Mouse (Mus musculus): ENCODE data around the gene Nudt5. TPM values are rescaled to one million over a fixed set of nuclear protein-coding genes. Genes with fewer than 3 reads are reported as not detected.

Gene Nudt5
- polyA plus RNA-seq, 1 experiment from 2014 or later, result 52.2 TPM

DNA sequence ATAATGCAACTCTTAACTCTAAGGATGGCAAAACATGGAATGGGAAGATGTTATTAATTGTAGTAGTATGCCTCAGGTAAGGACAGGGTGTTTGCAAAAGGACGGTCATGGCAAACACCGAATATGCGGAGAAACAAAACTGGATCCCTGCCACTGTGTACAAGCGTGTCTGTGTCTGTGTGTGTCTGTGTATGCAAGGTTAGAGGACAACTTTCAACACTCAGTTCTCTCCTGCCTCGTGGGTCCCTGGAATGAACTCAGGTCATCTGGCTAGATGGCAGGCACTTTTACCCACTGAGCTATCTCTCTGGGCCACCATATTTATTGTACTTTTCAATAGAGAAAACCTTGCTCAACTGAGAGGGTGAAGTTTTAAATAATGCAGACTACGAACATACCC is 22.4 kb upstream of the Nudt5 start:
- Histone ChIP-seq H3K9ac (no peak overlapping the region), H3K27me3 (no peaks in the 10 kb centered on the region), H3K36me3 (peaks cover 43% of the 10 kb centered on the region), H3K9me3 (replicated peaks) (no peaks in the 10 kb centered on the region), H3K27ac (no peak overlapping the region), H3K4me1 (replicated peaks) (no peaks in the 10 kb centered on the region), H3K4me3 (no peak overlapping the region), H3K4me2 (no peak overlapping the region)
- whole genome bisulfite sequencing, result 89% methylated on average over 6 of the region's 6 CpGs
- no peak for ATAC-seq (replicated peaks; ENCODE audit: insufficient number of reproducible peaks, insufficient read depth, low FRiP score, low read depth)

- H3K27me3 ChIP-seq, result no peaks in the 10 kb centered on the region
- WGBS, result 14% methylated on average over 1 of the region's 1 CpGs
- no peak overlapping the region for H3K4me2 ChIP-seq
- no peaks in the 10 kb centered on the region for H3K9me3 ChIP-seq (replicated peaks)
- no peak overlapping the region for H3K4me3 ChIP-seq
- H3K27ac ChIP-seq, result no peak overlapping the region
- no peak overlapping the region for H3K9ac ChIP-seq
- H3K36me3 ChIP-seq, result peaks cover 29% of the 10 kb centered on the region
- no peaks in the 10 kb centered on the region for H3K4me1 ChIP-seq (replicated peaks)
- ATAC-seq (replicated peaks; ENCODE audit: insufficient number of reproducible peaks, insufficient read depth, low FRiP score, low read depth), result no peak
Observed at GRCm38 (mm10) chr2:5824213-5824612, 20.6 kb upstream of the Nudt5 start.

- Histone ChIP-seq H3K27ac (no peak overlapping the region), H3K27me3 (no peaks in the 10 kb centered on the region), H3K9ac (no peak overlapping the region), H3K4me2 (no peak overlapping the region), H3K4me3 (no peak overlapping the region), H3K4me1 (replicated peaks) (no peaks in the 10 kb centered on the region), H3K9me3 (replicated peaks) (no peaks in the 10 kb centered on the region), H3K36me3 (peaks cover 24% of the 10 kb centered on the region)
- ATAC-seq (replicated peaks; ENCODE audit: insufficient number of reproducible peaks, insufficient read depth, low FRiP score, low read depth), result no peak
- 76% methylated on average over 5 of the region's 5 CpGs for WGBS
Observed at GRCm38 (mm10) chr2:5824685-5825084, 20.1 kb upstream of the Nudt5 start.

GRCm38 (mm10) chr2:5825265-5825913 is 19.4 kb upstream of the Nudt5 start:
- H3K36me3 ChIP-seq, result peaks cover 21% of the 10 kb centered on the region
- H3K27me3 ChIP-seq, result no peaks in the 10 kb centered on the region
- no peak overlapping the region for H3K4me2 ChIP-seq
- H3K4me3 ChIP-seq, result no peak overlapping the region
- H3K27ac ChIP-seq, result no peak overlapping the region
- H3K9ac ChIP-seq, result no peak overlapping the region
- ATAC-seq (replicated peaks; ENCODE audit: insufficient number of reproducible peaks, insufficient read depth, low FRiP score, low read depth), result no peak
- 95% methylated on average over 5 of the region's 5 CpGs for WGBS
- no peaks in the 10 kb centered on the region for H3K4me1 ChIP-seq (replicated peaks)
- H3K9me3 ChIP-seq (replicated peaks), result no peaks in the 10 kb centered on the region

DNA sequence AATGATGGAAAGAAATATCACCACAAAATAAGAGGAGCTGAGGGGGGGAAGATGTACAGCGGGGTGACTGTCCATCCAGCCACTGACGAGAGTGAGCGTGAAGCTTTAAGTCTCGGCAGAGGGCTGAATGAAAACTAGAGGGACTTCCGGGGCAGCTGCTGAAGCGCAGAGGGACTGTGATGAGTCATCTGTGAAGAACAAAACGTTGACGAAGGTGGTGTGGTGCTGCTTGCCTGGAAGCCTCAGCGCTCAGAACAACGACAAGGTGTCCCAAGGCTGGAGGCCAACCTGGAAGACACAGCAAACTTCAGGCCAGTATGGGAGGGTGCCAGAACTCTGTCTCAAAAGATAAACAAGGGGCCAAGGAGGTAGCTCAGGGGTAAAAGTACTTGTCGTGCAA is 4.0 kb upstream of the Nudt5 start:
- Histone ChIP-seq H3K27me3 (no peaks in the 10 kb centered on the region), H3K27ac (no peak overlapping the region), H3K36me3 (peaks cover 56% of the 10 kb centered on the region), H3K4me3 (no peak overlapping the region), H3K9ac (no peak overlapping the region), H3K4me1 (replicated peaks) (peaks cover 3% of the 10 kb centered on the region), H3K4me2 (no peak overlapping the region), H3K9me3 (replicated peaks) (no peaks in the 10 kb centered on the region)
- ATAC-seq (replicated peaks; ENCODE audit: insufficient number of reproducible peaks, insufficient read depth, low FRiP score, low read depth), result no peak
- 90% methylated on average over 11 of the region's 11 CpGs for WGBS

DNA sequence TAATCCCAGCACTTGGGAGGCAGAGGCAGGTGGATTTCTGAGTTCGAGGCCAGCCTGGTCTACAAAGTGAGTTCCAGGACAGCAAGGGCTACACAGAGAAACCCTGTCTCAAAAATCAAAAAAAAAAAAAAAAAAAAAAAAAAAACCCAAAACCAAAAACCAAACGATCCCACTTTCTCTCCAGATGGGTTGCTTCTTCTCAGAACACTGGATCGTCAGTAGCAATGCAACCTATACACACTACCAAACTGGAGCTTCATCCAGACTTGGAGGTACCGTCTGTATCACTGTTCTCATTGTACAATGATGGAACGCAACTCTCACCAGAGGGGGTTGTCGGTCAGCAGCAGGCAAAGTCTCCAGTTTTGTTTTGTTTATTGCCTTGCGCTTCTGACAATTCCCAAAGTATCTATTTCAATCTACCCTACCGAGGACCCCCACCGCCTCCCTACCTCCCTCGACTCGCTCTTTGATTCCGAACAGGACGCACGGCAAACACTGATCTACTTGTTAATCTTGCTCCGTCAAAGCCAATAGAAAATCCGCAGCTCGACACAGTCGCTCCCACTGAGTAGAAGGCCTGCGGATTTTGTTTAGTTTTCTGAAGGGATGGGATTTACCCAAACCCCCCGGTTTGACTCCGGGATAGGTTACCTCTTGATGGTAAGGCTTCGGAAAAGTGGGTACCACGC is 492 bp upstream of the Nudt5 start:
- H3K9ac ChIP-seq, result peak overlapping the region; percentile 72
- peak overlapping the region; percentile 75 for H3K4me3 ChIP-seq
- H3K36me3 ChIP-seq, result peaks cover 28% of the 10 kb centered on the region
- no peaks in the 10 kb centered on the region for H3K27me3 ChIP-seq
- 5% methylated on average over 23 of the region's 23 CpGs for WGBS
- peak overlapping the region; percentile 89 for H3K27ac ChIP-seq
- peak; percentile 25; the same call in 1 of the 2 replicates for ATAC-seq (replicated peaks; ENCODE audit: insufficient number of reproducible peaks, insufficient read depth, low FRiP score, low read depth)
- H3K9me3 ChIP-seq (replicated peaks), result no peaks in the 10 kb centered on the region
- H3K4me1 ChIP-seq (replicated peaks), result peaks cover 14% of the 10 kb centered on the region
- peak overlapping the region; percentile 74 for H3K4me2 ChIP-seq

DNA sequence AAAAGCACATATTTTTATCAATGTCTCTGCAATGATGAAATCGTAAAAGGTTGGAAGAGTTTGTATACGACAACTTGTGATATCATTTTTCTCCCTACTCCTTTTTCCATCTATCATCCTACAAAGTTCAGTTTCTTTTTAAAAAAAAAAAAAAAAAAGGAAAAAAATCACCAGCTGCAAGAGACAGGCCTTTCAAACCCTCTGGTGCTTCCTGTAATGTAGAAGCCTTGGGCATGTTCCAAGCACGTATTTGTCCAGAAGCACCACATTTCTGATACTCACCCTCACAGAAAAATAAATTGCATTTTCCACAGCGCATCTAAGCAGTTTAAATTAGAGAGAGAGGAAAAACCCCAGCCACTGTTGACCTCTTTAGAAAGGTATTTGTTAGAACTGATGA is 1.0 kb downstream of the Nudt5 start:
- Histone ChIP-seq H3K27me3 (no peaks in the 10 kb centered on the region), H3K4me1 (replicated peaks) (peaks cover 14% of the 10 kb centered on the region), H3K4me3 (peak overlapping the region; percentile 75), H3K27ac (peak overlapping the region; percentile 89), H3K4me2 (peak overlapping the region; percentile 74), H3K36me3 (peaks cover 16% of the 10 kb centered on the region), H3K9me3 (replicated peaks) (no peaks in the 10 kb centered on the region), H3K9ac (peak overlapping the region; percentile 72)
- no peak for ATAC-seq (replicated peaks; ENCODE audit: insufficient number of reproducible peaks, insufficient read depth, low FRiP score, low read depth)
- 24% methylated on average over 4 of the region's 4 CpGs for WGBS

DNA sequence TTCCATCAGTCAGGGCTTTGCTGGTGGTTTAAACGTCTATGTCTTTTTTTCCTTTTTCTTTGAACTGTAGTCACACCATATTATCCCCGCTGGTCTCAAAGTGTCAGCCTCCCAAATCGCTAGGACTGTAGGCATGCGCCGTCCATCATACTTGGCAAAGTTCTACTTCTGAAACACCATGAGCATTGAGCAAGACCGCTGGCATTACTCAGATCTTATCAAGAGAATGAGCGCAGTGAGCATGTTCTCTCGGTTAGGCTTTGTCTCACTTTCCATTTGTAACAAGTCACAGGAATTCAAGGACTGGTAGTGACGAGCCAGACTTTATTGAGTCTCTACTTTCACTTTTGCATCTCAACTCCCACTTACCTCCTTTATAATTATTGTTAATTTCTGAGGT is 6.3 kb downstream of the Nudt5 start:
- Histone ChIP-seq H3K27ac (no peak overlapping the region), H3K36me3 (peaks cover 10% of the 10 kb centered on the region; the same call in 1 of the 2 replicates), H3K4me3 (no peak overlapping the region), H3K9me3 (replicated peaks) (no peaks in the 10 kb centered on the region), H3K9ac (no peak overlapping the region), H3K4me1 (replicated peaks) (peaks cover 7% of the 10 kb centered on the region), H3K4me2 (no peak overlapping the region), H3K27me3 (no peaks in the 10 kb centered on the region)
- 82% methylated on average over 9 of the region's 9 CpGs for WGBS
- no peak for ATAC-seq (replicated peaks; ENCODE audit: insufficient number of reproducible peaks, insufficient read depth, low FRiP score, low read depth)

DNA sequence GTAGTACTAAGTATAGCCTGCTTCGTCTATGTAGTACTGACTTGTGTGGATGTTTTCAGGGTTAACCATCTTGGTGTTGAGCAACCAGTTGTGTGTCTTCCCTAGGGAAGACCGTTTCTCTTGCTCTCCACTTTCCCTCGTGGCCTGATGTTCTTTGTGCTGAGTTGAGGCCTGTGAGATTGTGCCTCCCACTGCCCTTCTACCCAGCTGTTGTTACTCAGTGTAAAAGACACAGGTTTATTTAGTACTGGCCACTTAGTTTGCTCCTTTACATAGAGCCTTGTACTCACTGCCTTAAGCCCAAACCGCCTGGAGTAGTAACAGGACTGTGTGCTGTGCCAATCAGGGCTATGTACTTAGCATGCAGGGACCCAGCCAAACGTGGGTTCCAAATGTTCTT is 7.0 kb downstream of the Nudt5 start:
- Histone ChIP-seq H3K36me3 (peaks cover 13% of the 10 kb centered on the region; the same call in 1 of the 2 replicates), H3K27ac (no peak overlapping the region), H3K4me1 (replicated peaks) (peaks cover 1% of the 10 kb centered on the region; the same call in 1 of the 2 replicates), H3K4me2 (no peak overlapping the region), H3K9ac (no peak overlapping the region), H3K4me3 (no peak overlapping the region), H3K27me3 (no peaks in the 10 kb centered on the region), H3K9me3 (replicated peaks) (no peaks in the 10 kb centered on the region)
- ATAC-seq (replicated peaks; ENCODE audit: insufficient number of reproducible peaks, insufficient read depth, low FRiP score, low read depth), result no peak
- WGBS, result 84% methylated on average over 5 of the region's 5 CpGs

DNA sequence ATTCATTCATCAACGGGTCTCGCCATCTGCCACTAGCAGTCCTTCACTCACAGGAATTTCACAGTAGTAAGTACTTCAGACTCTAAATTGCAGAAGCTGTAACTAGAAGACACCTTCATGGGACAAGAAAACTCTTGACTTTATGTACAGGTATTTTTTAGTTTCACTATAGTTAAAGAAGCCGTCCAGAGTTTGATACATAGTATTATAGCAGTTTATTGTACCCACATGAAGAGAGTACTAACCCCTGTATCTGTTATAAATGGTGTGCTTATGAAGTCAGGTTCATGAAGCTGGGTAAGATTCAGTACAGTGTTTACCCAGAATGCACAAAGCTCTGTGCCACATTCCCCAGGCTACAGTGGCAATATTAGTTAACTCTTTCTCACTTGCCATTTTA is 18.0 kb downstream of the Nudt5 start, which contains the start of gene Gm13199:
TSS of gene Gm13199 (minus strand) at position 101 of the 400 bp plus-strand sequence.
- Histone ChIP-seq H3K9me3 (replicated peaks) (no peaks in the 10 kb centered on the region), H3K9ac (no peak within 1 kb of the TSS), H3K27ac (no peak within 1 kb of the TSS), H3K4me3 (no peak within 1 kb of the TSS), H3K27me3 (no peaks in the 10 kb centered on the region), H3K36me3 (peaks cover 54% of the 10 kb centered on the region), H3K4me1 (replicated peaks) (no peaks in the 10 kb centered on the region), H3K4me2 (no peak within 1 kb of the TSS)
- ATAC-seq (replicated peaks; ENCODE audit: insufficient number of reproducible peaks, insufficient read depth, low FRiP score, low read depth), result no peak
- 92% methylated on average over 3 of the region's 3 CpGs for WGBS

GRCm38 (mm10) chr2:5867681-5868080 is 22.9 kb downstream of the Nudt5 start:
- no peak overlapping the region for H3K27ac ChIP-seq
- H3K9ac ChIP-seq, result no peak overlapping the region
- H3K4me1 ChIP-seq (replicated peaks), result no peaks in the 10 kb centered on the region
- no peak overlapping the region for H3K4me2 ChIP-seq
- no peak overlapping the region for H3K4me3 ChIP-seq
- peaks cover 73% of the 10 kb centered on the region for H3K36me3 ChIP-seq
- WGBS, result 71% methylated on average over 2 of the region's 2 CpGs
- no peaks in the 10 kb centered on the region for H3K9me3 ChIP-seq (replicated peaks)
- no peak for ATAC-seq (replicated peaks; ENCODE audit: insufficient number of reproducible peaks, insufficient read depth, low FRiP score, low read depth)
- H3K27me3 ChIP-seq, result no peaks in the 10 kb centered on the region

DNA sequence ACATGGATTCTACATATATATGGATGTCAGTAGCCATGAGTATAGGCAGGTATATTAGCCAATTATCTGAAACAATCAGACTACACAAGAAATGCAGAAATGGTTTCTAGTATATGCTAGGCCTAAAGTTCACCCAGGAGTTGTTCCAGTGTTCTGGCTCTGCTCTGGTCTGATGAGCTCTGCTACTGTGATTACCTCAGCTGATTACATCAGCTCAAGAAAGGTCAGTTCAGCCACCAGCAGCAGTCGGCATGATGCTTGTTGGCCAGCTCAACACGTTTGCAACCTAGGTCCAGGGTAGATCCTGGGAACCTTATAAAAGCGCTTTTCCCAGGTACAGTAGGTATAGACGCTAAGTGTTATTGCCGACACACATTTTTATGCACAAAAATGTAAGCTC is 24.9 kb downstream of the Nudt5 start:
- H3K27me3 ChIP-seq, result no peaks in the 10 kb centered on the region
- H3K36me3 ChIP-seq, result peaks cover 75% of the 10 kb centered on the region
- no peak overlapping the region for H3K4me3 ChIP-seq
- ATAC-seq (replicated peaks; ENCODE audit: insufficient number of reproducible peaks, insufficient read depth, low FRiP score, low read depth), result no peak
- H3K9ac ChIP-seq, result no peak overlapping the region
- WGBS, result 87% methylated on average over 5 of the region's 5 CpGs
- H3K27ac ChIP-seq, result no peak overlapping the region
- H3K4me1 ChIP-seq (replicated peaks), result no peaks in the 10 kb centered on the region
- H3K4me2 ChIP-seq, result no peak overlapping the region
- H3K9me3 ChIP-seq (replicated peaks), result no peaks in the 10 kb centered on the region
